Mouse (Mus musculus) myocyte (in vitro differentiated cells): Measurements from ENCODE around the gene Srgap2. TPM values are rescaled to one million over a fixed set of nuclear protein-coding genes. Genes with fewer than 3 reads are reported as not detected.

Source experiments
- H3K27me3 ChIP-seq: one replicate; pipeline ENCODE4 v1.6.1; 2011; ENCODE audit not compliant: control insufficient read depth, insufficient read depth, insufficient read length
- H3K36me3 ChIP-seq: one replicate; pipeline ENCODE4 v1.6.1; 2011; ENCODE audit not compliant: control insufficient read depth, insufficient read depth
- H3K4me2 ChIP-seq: one replicate; pipeline ENCODE4 v1.6.1; 2011; ENCODE audit warnings: low read depth, control low read depth
- H3K4me3 ChIP-seq: one replicate; pipeline ENCODE4 v1.5.1; 2011; ENCODE audit warnings: mild to moderate bottlenecking, control low read depth, moderate library complexity
- H3K79me2 ChIP-seq: one replicate; pipeline ENCODE4 v1.6.1; 2011; ENCODE audit not compliant: control insufficient read depth, insufficient read depth
- H3ac ChIP-seq: one replicate; pipeline ENCODE4 v1.6.1; 2011; ENCODE audit not compliant: control insufficient read depth, insufficient read length
- CEBPB ChIP-seq: IDR thresholded peaks from 2 replicates; pipeline ENCODE4 v1.6.1; 2011; ENCODE audit warnings: mild to moderate bottlenecking, moderate library complexity; ENCODE audit not compliant: poor library complexity, insufficient read depth, severe bottlenecking
- E2F4 ChIP-seq: IDR thresholded peaks from one replicate; pipeline ENCODE4 v1.6.1; 2011; ENCODE audit warnings: mild to moderate bottlenecking, control low read depth, moderate library complexity; ENCODE audit not compliant: insufficient read depth
- MAX ChIP-seq: IDR thresholded peaks from one replicate; pipeline ENCODE4 v1.6.1; 2011; ENCODE audit warnings: low read depth, mild to moderate bottlenecking, control low read depth
- MYOD1 ChIP-seq, 3 experiments: IDR thresholded peaks; one replicate each; pipeline ENCODE4 v1.6.1; 2011; ENCODE audit warnings: control low read depth in 2 of 3, low read depth in 2 of 3, mild to moderate bottlenecking in 2 of 3, moderate library complexity in 1 of 3; ENCODE audit not compliant: insufficient read length in 2 of 3, control insufficient read depth in 1 of 3
- MYOG ChIP-seq, 3 experiments: IDR thresholded peaks; one replicate each; pipeline ENCODE4 v1.6.1; 2011; ENCODE audit warnings: control low read depth in 2 of 3, low read depth in 2 of 3, mild to moderate bottlenecking in 2 of 3; ENCODE audit not compliant: insufficient read length in 2 of 3, control insufficient read depth in 1 of 3, insufficient read depth in 1 of 3
- POLR2A ChIP-seq: IDR thresholded peaks from one replicate; pipeline ENCODE4 v1.6.1; 2011; ENCODE audit warnings: low read depth, mild to moderate bottlenecking, control low read depth, moderate library complexity; ENCODE audit not compliant: insufficient read length
- POLR2AphosphoS2 ChIP-seq: IDR thresholded peaks from one replicate; pipeline ENCODE4 v1.6.1; 2011; ENCODE audit warnings: low read depth, control low read depth; ENCODE audit not compliant: insufficient read length
- REST ChIP-seq: IDR thresholded peaks from one replicate; pipeline ENCODE4 v1.6.1; 2011; ENCODE audit warnings: mild to moderate bottlenecking, control low read depth, moderate library complexity; ENCODE audit not compliant: insufficient read depth, insufficient read length
- SRF ChIP-seq: IDR thresholded peaks from one replicate; pipeline ENCODE4 v1.6.1; 2011; ENCODE audit warnings: low read depth; ENCODE audit not compliant: control insufficient read depth, insufficient read length
- TCF12 ChIP-seq: IDR thresholded peaks from one replicate; pipeline ENCODE4 v1.6.1; 2011; ENCODE audit warnings: mild to moderate bottlenecking, control low read depth; ENCODE audit not compliant: poor library complexity, insufficient read depth, severe bottlenecking
- TCF3 ChIP-seq: IDR thresholded peaks from one replicate; pipeline ENCODE4 v1.6.1; 2011; ENCODE audit warnings: low read depth, control low read depth; ENCODE audit not compliant: insufficient read length
- USF1 ChIP-seq: IDR thresholded peaks from one replicate; pipeline ENCODE4 v1.6.1; 2011; ENCODE audit warnings: low read depth, mild to moderate bottlenecking, control low read depth, moderate library complexity
- polyA plus RNA-seq: library from polyadenylated mRNA; unstranded; fragments of >200 nt; fragmentation: generic; extraction: Trizol; gene quantifications from one replicate; pipeline ENCODE4 v1.2.1, GENCODE M21; 2012; ENCODE audit warnings: missing spikeins

The Srgap2 gene
- polyA plus RNA-seq, 1 experiment = 19.1 TPM

DNA sequence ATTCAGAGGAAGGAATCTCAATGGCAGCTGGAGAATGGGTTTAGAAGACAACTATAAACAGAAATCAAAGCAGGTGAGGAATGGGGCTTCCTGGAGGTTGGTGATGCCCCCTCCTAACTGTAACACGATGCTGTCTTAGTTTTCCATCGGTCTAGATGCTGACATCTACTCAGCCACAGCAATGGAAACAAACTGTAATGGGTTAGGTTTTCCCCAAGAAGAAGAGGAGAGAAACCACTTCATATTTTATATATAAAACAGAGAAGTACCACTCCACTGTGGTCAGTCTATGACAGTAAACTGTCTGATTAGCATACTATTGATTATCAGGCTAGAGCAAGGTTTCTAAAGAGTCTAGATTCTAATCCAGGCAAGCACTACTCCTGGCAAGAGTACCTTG is 179.4 kb downstream of the Srgap2 start:
- TF ChIP-seq SRF = no peak
- TF ChIP-seq TCF3 = no peak
- Histone ChIP-seq H3K27me3 (no peaks in the 10 kb centered on the region), H3K4me2 (no peak overlapping the region), H3K4me3 (no peak overlapping the region), H3K36me3 (peaks cover 19% of the 10 kb centered on the region), H3K79me2 (no peaks in the 10 kb centered on the region), H3ac (no peak overlapping the region)

DNA sequence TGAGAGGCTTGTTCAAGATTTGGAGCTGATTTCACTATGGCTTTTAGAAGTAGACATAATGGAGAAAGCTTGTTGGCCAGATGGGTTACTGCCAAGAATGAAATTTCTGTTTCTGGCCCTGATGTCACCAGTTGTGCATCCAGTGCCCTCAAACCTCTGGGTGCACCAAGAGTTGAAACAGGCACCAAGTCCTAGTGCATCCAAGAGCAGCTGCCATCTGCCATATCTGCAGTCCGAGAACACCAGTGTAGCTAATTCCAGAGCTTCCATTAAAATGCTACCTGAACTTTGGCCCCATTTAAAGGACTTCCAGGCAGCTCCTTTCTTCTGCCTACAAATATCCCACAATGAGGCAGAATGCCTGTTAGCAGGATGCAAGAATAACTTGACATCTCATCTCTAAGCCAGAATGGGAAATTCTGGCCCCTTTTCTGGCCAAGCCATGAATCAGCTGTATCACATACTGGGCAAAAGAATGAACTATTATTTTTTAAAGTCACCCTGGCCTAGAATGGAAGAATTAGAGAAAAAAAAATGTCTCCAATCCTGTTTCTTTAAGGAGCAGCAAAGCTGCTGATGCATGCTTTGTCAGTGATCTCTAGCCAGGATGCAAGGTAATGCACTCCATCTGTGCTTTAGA is 180.1 kb downstream of the Srgap2 start:
- peaks cover 25% of the 10 kb centered on the region for H3K36me3 ChIP-seq
- H3ac ChIP-seq = no peak overlapping the region
- H3K4me3 ChIP-seq = no peak overlapping the region
- H3K27me3 ChIP-seq = no peaks in the 10 kb centered on the region
- no peak for TF ChIP-seq USF1
- peak in 2 of 3 experiments; percentile 25 to 26 for TF ChIP-seq MYOG (IDR thresholded peaks at IDR 0.05; ENCODE audit: control insufficient read depth in 1 of 3, insufficient read depth in 1 of 3, insufficient read length in 2 of 3, low read depth in 2 of 3)
- peak; percentile 10 to 57 (median 43) for TF ChIP-seq MYOD1 (IDR thresholded peaks at IDR 0.05; ENCODE audit: control insufficient read depth in 1 of 3, insufficient read length in 2 of 3, low read depth in 2 of 3)
- TF ChIP-seq POLR2AphosphoS2 = no peak
- TF ChIP-seq POLR2A = no peak
- no peak for TF ChIP-seq REST
- TF ChIP-seq SRF = no peak
- no peak for TF ChIP-seq E2F4
- TF ChIP-seq TCF3 = no peak
- TF ChIP-seq CEBPB = no peak
- no peak for TF ChIP-seq TCF12
- no peak for TF ChIP-seq MAX
- H3K79me2 ChIP-seq = no peaks in the 10 kb centered on the region
- H3K4me2 ChIP-seq = no peak overlapping the region

DNA sequence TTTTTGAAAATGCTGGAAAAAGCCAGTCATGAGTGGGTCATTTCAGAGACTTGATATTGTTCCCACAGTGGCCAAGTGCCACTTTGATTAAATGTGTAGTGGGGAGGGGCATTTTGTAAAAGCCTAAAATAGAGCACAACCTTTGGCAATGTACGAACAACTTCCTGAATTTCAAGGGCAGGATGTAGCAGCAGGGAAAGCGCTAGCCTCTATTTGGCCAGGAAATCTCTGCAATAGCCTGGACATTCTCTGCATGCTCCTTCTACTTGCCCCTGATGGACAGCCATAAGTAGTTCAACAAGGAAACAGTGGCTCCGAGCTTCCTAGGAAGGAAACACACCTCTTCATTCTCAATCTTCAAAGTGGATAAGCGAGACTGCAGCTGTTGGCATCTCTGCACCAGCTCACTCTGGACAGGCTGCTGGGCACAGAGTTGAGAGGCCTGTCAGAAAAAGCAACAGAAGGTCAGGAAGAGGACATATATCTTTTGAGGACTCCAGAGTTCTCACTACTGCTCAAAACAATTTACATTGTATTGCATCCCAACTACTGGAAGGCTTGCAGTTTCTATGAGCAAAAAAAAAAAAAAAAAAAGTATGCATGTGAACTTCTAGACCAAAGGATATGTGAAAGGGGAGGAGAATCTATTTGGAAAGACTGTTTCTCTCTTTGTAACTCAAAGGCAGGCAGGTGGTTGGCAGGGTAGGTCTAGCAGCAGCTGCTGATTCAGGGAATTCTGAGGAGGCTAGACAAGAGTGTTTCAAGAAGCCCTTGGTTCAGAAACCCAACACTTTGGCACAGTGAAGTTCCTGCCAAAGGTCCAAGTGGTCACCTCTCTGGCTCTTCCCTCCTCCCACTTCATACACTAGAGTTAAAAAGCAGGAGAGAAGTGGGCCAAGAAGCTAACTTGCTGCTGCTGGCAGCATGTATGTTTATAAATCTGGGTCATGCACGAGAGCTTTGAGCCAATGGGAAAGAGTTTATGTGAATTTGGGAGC is 181.4 kb downstream of the Srgap2 start:
- peaks cover 28% of the 10 kb centered on the region for H3K36me3 ChIP-seq
- no peak overlapping the region for H3K4me2 ChIP-seq

DNA sequence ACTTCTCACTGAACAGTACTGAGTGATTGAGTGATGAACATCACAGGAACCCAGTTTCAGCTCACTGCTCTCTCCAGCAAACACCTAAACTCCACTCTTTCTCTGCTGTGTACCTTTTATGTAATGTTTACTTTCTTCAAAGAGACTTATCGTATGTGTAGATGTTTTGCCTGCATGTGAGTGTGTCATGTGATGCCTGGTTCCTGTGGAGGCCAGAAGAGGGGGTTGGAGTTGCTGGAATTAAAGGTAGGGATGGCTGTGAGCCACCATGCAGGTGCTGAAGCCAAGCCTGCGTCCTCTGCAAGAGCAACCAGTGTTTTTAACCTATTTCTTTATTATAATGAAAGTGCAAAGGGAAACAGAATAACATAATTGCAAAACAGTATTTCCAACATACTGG is 182.5 kb downstream of the Srgap2 start:
- TF ChIP-seq TCF3 = no peak
- no peak for TF ChIP-seq REST
- TF ChIP-seq MAX = no peak
- TF ChIP-seq POLR2A = no peak
- TF ChIP-seq USF1 = no peak
- no peak for TF ChIP-seq MYOD1 (IDR thresholded peaks at IDR 0.05; ENCODE audit: control insufficient read depth in 1 of 3, insufficient read length in 2 of 3, low read depth in 2 of 3)
- no peak for TF ChIP-seq SRF
- TF ChIP-seq POLR2AphosphoS2 = no peak
- no peak for TF ChIP-seq MYOG (IDR thresholded peaks at IDR 0.05; ENCODE audit: control insufficient read depth in 1 of 3, insufficient read depth in 1 of 3, insufficient read length in 2 of 3, low read depth in 2 of 3)
- TF ChIP-seq CEBPB = no peak
- no peak for TF ChIP-seq TCF12
- no peak for TF ChIP-seq E2F4
- Histone ChIP-seq H3K4me3 (no peak overlapping the region), H3ac (no peak overlapping the region), H3K79me2 (no peaks in the 10 kb centered on the region), H3K36me3 (peaks cover 28% of the 10 kb centered on the region), H3K27me3 (no peaks in the 10 kb centered on the region), H3K4me2 (no peak overlapping the region)

More for the DNA sequence above, 181.4 kb downstream of the Srgap2 start:
- TF ChIP-seq POLR2AphosphoS2 (no peak), CEBPB (no peak), MYOG (IDR thresholded peaks at IDR 0.05; ENCODE audit: control insufficient read depth in 1 of 3, insufficient read depth in 1 of 3, insufficient read length in 2 of 3, low read depth in 2 of 3) (no peak), E2F4 (no peak), SRF (no peak), MYOD1 (IDR thresholded peaks at IDR 0.05; ENCODE audit: control insufficient read depth in 1 of 3, insufficient read length in 2 of 3, low read depth in 2 of 3) (no peak)
- Histone ChIP-seq H3K79me2 (no peaks in the 10 kb centered on the region), H3K4me3 (no peak overlapping the region), H3ac (no peak overlapping the region), H3K27me3 (no peaks in the 10 kb centered on the region)
